ENCODE assay signal across 20 mouse cellular contexts in the genomic region with DNA sequence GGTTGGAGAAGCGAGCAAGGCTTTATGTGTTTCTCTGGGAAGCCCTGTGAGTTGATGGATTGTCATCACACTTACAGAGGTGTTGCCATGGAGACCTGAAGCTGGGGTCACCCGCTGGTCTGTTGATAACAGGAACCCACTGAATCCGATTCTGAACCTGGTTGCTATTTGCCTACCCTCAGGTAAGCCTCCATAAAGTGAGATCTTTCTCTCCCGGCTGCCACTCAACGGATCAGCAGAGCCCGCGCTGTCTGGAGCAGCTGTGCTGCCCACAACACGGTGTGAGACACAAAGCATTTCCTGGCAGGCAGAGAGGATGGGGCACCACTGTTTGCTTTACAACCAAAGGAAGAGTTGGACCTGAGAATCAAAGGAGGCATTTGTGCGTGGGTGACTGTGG.
DNase-seq lines count a peak whose midpoint lies in the region; ATAC-seq lines count a peak whose summit lies in the region.
"Had no signal": no experiment of that assay in that cellular context is flagged by ENCODE, and none has a peak within 500 bp of the region (broad histone marks: within the 10 kb centered on the region; RNA-seq: fewer than 3 reads in every experiment).

No protein-coding gene starts in this region.

- peak; percentile 13 for DNase-seq in hindbrain, embryonic 11.5 days (ENCODE audit: low spot score)
- no peak for DNase-seq in hindbrain, embryonic 10.5 days (ENCODE audit: low spot score)
- peak; percentile 46 for DNase-seq in thymus, postnatal 4 days
- DNase-seq in thymus, postnatal 36 days, result no peak
- DNase-seq in induced T-regulatory cell, adult 2 months (ENCODE audit: low read depth), result peak; percentile 68
- DNase-seq in adrenal gland, adult 18-20 months (ENCODE audit: low spot score in 2 of 2), result no peak
- DNase-seq: adrenal gland, adult 2 months; cerebellum, postnatal 10 days; gastrocnemius, postnatal 10 days; heart, postnatal 4 days; retina, postnatal 1 day had no signal

- no peak overlapping the region for H3K4me3 ChIP-seq in hindbrain, embryonic 11.5 days (ENCODE audit: low read depth, low read length)
- H3K4me3 ChIP-seq in hindbrain, embryonic 10.5 days, result no peak overlapping the region
- H3K4me3 ChIP-seq: embryonic facial prominence, embryonic 13.5 days; heart, embryonic 10.5 days; kidney, embryonic 15.5 days; megakaryocyte, embryonic 14.5 days; neural tube, embryonic 12.5 days; stomach, embryonic 15.5 days had no signal

- 0 out of 2 replicates have a peak, but pooled peaks cover 3% of the 10 kb centered on the region for H3K4me1 ChIP-seq in hindbrain, embryonic 11.5 days (replicated peaks; ENCODE audit: control insufficient read depth, insufficient read depth, low read length)
- peaks cover 19% of the 10 kb centered on the region for H3K4me1 ChIP-seq in hindbrain, embryonic 10.5 days (replicated peaks)
- H3K4me1 ChIP-seq: stomach, embryonic 15.5 days had no signal

- no peaks in the 10 kb centered on the region for H3K27me3 ChIP-seq in hindbrain, embryonic 11.5 days (ENCODE audit: control insufficient read depth, insufficient read depth, low read length)
- no peaks in the 10 kb centered on the region for H3K27me3 ChIP-seq in hindbrain, embryonic 10.5 days (ENCODE audit: insufficient read depth, poor library complexity, severe bottlenecking)
- H3K27me3 ChIP-seq: kidney, embryonic 15.5 days; megakaryocyte, embryonic 14.5 days; neural tube, embryonic 12.5 days; Patski; stomach, embryonic 15.5 days had no signal

- 66% methylated on average over 9 of the region's 9 CpGs for WGBS in hindbrain, embryonic 11.5 days
- 66% methylated on average over 9 of the region's 9 CpGs for WGBS in hindbrain, embryonic 10.5 days

- H3K9ac ChIP-seq in hindbrain, embryonic 11.5 days (ENCODE audit: low read depth, low read length), result no peak overlapping the region
- H3K9ac ChIP-seq: embryonic facial prominence, embryonic 13.5 days; kidney, embryonic 15.5 days; neural tube, embryonic 12.5 days; stomach, embryonic 15.5 days had no signal

- no peak overlapping the region; the same call in 1 of the 2 replicates for H3K4me2 ChIP-seq in hindbrain, embryonic 11.5 days (replicated peaks; ENCODE audit: low read depth, low read length)
- H3K4me2 ChIP-seq: embryonic facial prominence, embryonic 13.5 days; kidney, embryonic 15.5 days; liver, embryonic 11.5 days; neural tube, embryonic 12.5 days; stomach, embryonic 15.5 days had no signal

- no peak for ATAC-seq in hindbrain, embryonic 11.5 days (ENCODE audit: low FRiP score)
- ATAC-seq in megakaryocyte-erythroid progenitor cell, adult 5-6 weeks (replicated peaks; ENCODE audit: low FRiP score, low TSS enrichment, poor library complexity, severe bottlenecking), result no peak
- ATAC-seq: Patski had no signal

- H3K36me3 ChIP-seq in hindbrain, embryonic 11.5 days (ENCODE audit: control insufficient read depth, insufficient read depth, low read length), result no peaks in the 10 kb centered on the region
- H3K36me3 ChIP-seq in hindbrain, embryonic 10.5 days, result peaks cover 15% of the 10 kb centered on the region
- H3K36me3 ChIP-seq: embryonic facial prominence, embryonic 13.5 days; heart, embryonic 10.5 days; kidney, embryonic 15.5 days; stomach, embryonic 15.5 days had no signal

- no peaks in the 10 kb centered on the region for H3K9me3 ChIP-seq in hindbrain, embryonic 11.5 days (ENCODE audit: control insufficient read depth, low read length)
- no peaks in the 10 kb centered on the region for H3K9me3 ChIP-seq in hindbrain, embryonic 10.5 days
- H3K9me3 ChIP-seq: embryonic facial prominence, embryonic 13.5 days; heart, embryonic 10.5 days; kidney, embryonic 15.5 days; neural tube, embryonic 12.5 days; stomach, embryonic 15.5 days had no signal

- H3K27ac ChIP-seq in hindbrain, embryonic 11.5 days (ENCODE audit: low read depth, low read length), result 0 out of 2 replicates have a peak overlapping the region, but pooled peaks have one; percentile 11
- H3K27ac ChIP-seq in hindbrain, embryonic 10.5 days, result no peak overlapping the region
- H3K27ac ChIP-seq: embryonic facial prominence, embryonic 13.5 days; heart, embryonic 10.5 days; kidney, embryonic 15.5 days; neural tube, embryonic 12.5 days; stomach, embryonic 15.5 days had no signal

Comparison
In these comparisons a context has a peak if more than half of its experiments do, and no peak if none do; other contexts are left out.
1. DNase-seq: peak in hindbrain, embryonic 11.5 days (single experiment), thymus, postnatal 4 days (single experiment) and induced T-regulatory cell, adult 2 months (single experiment); none in hindbrain, embryonic 10.5 days (single experiment), thymus, postnatal 36 days (0 of 2) and adrenal gland, adult 18-20 months (0 of 2).